Comparison of ENCODE assay signal across 18 mouse cellular contexts in genomic region chr7:66340044-66340443, GRCm38 (mm10). TPM values are rescaled to one million over a fixed set of nuclear protein-coding genes. Genes with fewer than 3 reads are reported as not detected.
DNase-seq lines count a peak whose midpoint lies in the region; ATAC-seq and TF ChIP-seq lines count a peak whose summit lies in the region.
"Had no signal": no experiment of that assay in that cellular context is flagged by ENCODE, and none has a peak within 500 bp of the region (broad histone marks: within the 10 kb centered on the region; RNA-seq: fewer than 3 reads in every experiment).

No protein-coding gene starts in this region.

- H3K9me3 ChIP-seq in megakaryocyte, embryonic 14.5 days: no peaks in the 10 kb centered on the region
- no peaks in the 10 kb centered on the region for H3K9me3 ChIP-seq in limb, embryonic 14.5 days (ENCODE audit: control insufficient read depth, low read length)
- no peaks in the 10 kb centered on the region for H3K9me3 ChIP-seq in stomach, postnatal 0 days (ENCODE audit: control insufficient read depth, low read length)

- no peak for TF ChIP-seq POLR2A in kidney, adult 2 months (IDR thresholded peaks at IDR 0.05; ENCODE audit: low read depth, low read length)
- no peak for TF ChIP-seq POLR2A in limb, embryonic 14.5 days (IDR thresholded peaks at IDR 0.05; ENCODE audit: borderline replicate concordance, extremely low read depth, insufficient read depth, insufficient read length)

- no peak for DNase-seq in kidney, adult 2 months
- DNase-seq in kidney, adult 9 months: no peak
- no peak for DNase-seq in limb, embryonic 14.5 days (ENCODE audit: low spot score)
- no peak for DNase-seq in stomach, postnatal 0 days (ENCODE audit: low spot score)
- no peak for DNase-seq in retina, embryonic 14.5 days (ENCODE audit: low spot score)
- DNase-seq: adrenal gland, postnatal 25 days; kidney, adult 11 months had no signal

- TF ChIP-seq EP300 in stomach, postnatal 0 days (optimal IDR thresholded peaks at IDR 0.05): no peak

- peak overlapping the region; percentile 65 for H3K27ac ChIP-seq in kidney, adult 2 months (ENCODE audit: insufficient read depth, low read depth, low read length)
- no peak overlapping the region for H3K27ac ChIP-seq in limb, embryonic 14.5 days (replicated peaks; ENCODE audit: low read depth, low read length)
- H3K27ac ChIP-seq in stomach, postnatal 0 days (replicated peaks): peak overlapping the region; percentile 83

- H3K4me3 ChIP-seq in kidney, adult 2 months (ENCODE audit: insufficient read depth, low read depth, low read length): no peak overlapping the region
- H3K4me3 ChIP-seq in megakaryocyte, embryonic 14.5 days (replicated peaks): peak overlapping the region; percentile 88
- no peak overlapping the region for H3K4me3 ChIP-seq in limb, embryonic 14.5 days (replicated peaks; ENCODE audit: low read length)
- no peak overlapping the region for H3K4me3 ChIP-seq in stomach, postnatal 0 days (ENCODE audit: low read depth, low read length)
- H3K4me3 ChIP-seq: erythroblast, embryonic 14.5 days had no signal

- no peaks in the 10 kb centered on the region for H3K27me3 ChIP-seq in kidney, adult 2 months (replicated peaks; ENCODE audit: control insufficient read depth, insufficient read depth, low read length)
- H3K27me3 ChIP-seq in megakaryocyte, embryonic 14.5 days (replicated peaks): no peaks in the 10 kb centered on the region
- no peaks in the 10 kb centered on the region for H3K27me3 ChIP-seq in limb, embryonic 14.5 days (ENCODE audit: control insufficient read depth, insufficient read depth, low read length)
- no peaks in the 10 kb centered on the region for H3K27me3 ChIP-seq in stomach, postnatal 0 days (ENCODE audit: control insufficient read depth, insufficient read depth, low read length)

- no peaks in the 10 kb centered on the region for H3K36me3 ChIP-seq in kidney, adult 2 months (ENCODE audit: control insufficient read depth, insufficient read depth, low read length)
- peaks cover 52% of the 10 kb centered on the region for H3K36me3 ChIP-seq in megakaryocyte, embryonic 14.5 days (replicated peaks; ENCODE audit: low read length)
- no peaks in the 10 kb centered on the region for H3K36me3 ChIP-seq in limb, embryonic 14.5 days (ENCODE audit: control insufficient read depth, insufficient read depth, low read length)
- H3K36me3 ChIP-seq in stomach, postnatal 0 days (ENCODE audit: control insufficient read depth, insufficient read depth, low read length): no peaks in the 10 kb centered on the region

- H3K4me1 ChIP-seq in kidney, adult 2 months (ENCODE audit: control insufficient read depth, insufficient read depth, low read length): no peaks in the 10 kb centered on the region; the same call in 1 of the 2 replicates
- H3K4me1 ChIP-seq in megakaryocyte, embryonic 14.5 days: peaks cover 95% of the 10 kb centered on the region
- peaks cover 15% of the 10 kb centered on the region for H3K4me1 ChIP-seq in limb, embryonic 14.5 days (ENCODE audit: control insufficient read depth, insufficient read depth, low read length)
- H3K4me1 ChIP-seq in stomach, postnatal 0 days (replicated peaks; ENCODE audit: control insufficient read depth, insufficient read depth): peaks cover 8% of the 10 kb centered on the region

- 53% methylated on average over 3 of the region's 3 CpGs for WGBS in kidney, adult 2 months
- 61% methylated on average over 3 of the region's 3 CpGs for WGBS in limb, embryonic 14.5 days
- WGBS in stomach, postnatal 0 days: 22% methylated on average over 3 of the region's 3 CpGs

- TF ChIP-seq CTCF in kidney, adult 2 months (conservative IDR thresholded peaks at IDR 0.05; ENCODE audit: insufficient read depth, insufficient read length, low read depth, low read length): no peak
- TF ChIP-seq CTCF in stomach, postnatal 0 days (IDR thresholded peaks at IDR 0.05; ENCODE audit: low read depth): no peak

- no peak overlapping the region for H3K4me2 ChIP-seq in limb, embryonic 14.5 days (replicated peaks; ENCODE audit: low read depth, low read length, severe bottlenecking)
- H3K4me2 ChIP-seq in stomach, postnatal 0 days (replicated peaks; ENCODE audit: low read depth): peak overlapping the region; percentile 25
- H3K4me2 ChIP-seq: midbrain, embryonic 11.5 days had no signal

- H3K9ac ChIP-seq in limb, embryonic 14.5 days (ENCODE audit: low read depth, low read length, severe bottlenecking): no peak overlapping the region
- H3K9ac ChIP-seq in stomach, postnatal 0 days (ENCODE audit: low read length): 0 out of 2 replicates have a peak overlapping the region, but pooled peaks have one; percentile 23

- no peak for ATAC-seq in megakaryocyte, adult 5-6 weeks (ENCODE audit: poor library complexity, severe bottlenecking)
- peak; percentile 26; the same call in 1 of the 2 replicates for ATAC-seq in limb, embryonic 14.5 days (ENCODE audit: low FRiP score, low read depth)
- peak; percentile 25; the same call in 1 of the 2 replicates for ATAC-seq in stomach, postnatal 0 days (ENCODE audit: low FRiP score, low TSS enrichment)

RNA-seq across cellular contexts. Expression of gene Gm10974, which starts 25.7 kb away (rescaled TPM):
- not detected in 2 replicates for polyA plus RNA-seq in kidney, adult 2 months (2012; rRNA removed)
- polyA plus RNA-seq in megakaryocyte, embryonic 14.5 days (2012; ENCODE audit: insufficient read depth, low replicate concordance): not detected in 2 replicates
- total RNA-seq in megakaryocyte, adult 5-6 weeks (2015): not detected in 2 replicates
- total RNA-seq in megakaryocyte, adult 5-6 weeks (2017): not detected in 2 replicates
- not detected in 2 replicates for polyA plus RNA-seq in limb, embryonic 14.5 days (2012; rRNA removed)
- not detected in 2 replicates for polyA plus RNA-seq in limb, embryonic 14.5 days (2014; fragmentation: Nextera tagmentation; extraction: Ambion mirVana)
- not detected in 2 replicates for polyA plus RNA-seq in stomach, postnatal 0 days (2015; fragmentation: Nextera tagmentation; extraction: Ambion mirVana)
- total RNA-seq: adrenal gland, postnatal 25 days; hematopoietic stem cell, adult 5-6 weeks; layer of hippocampus, postnatal 25 days had no signal
- polyA plus RNA-seq: cortical plate, adult 2 months; erythroblast, embryonic 14.5 days; frontal cortex, adult 2 months; limb, embryonic 11.5 days; midbrain, embryonic 11.5 days; neural tube, embryonic 11.5 days; urinary bladder, adult 2 months had no signal

RNA-seq across cellular contexts. Expression of gene Lrrk1, which starts 48.1 kb away (rescaled TPM):
- 17.3 and 22.3 TPM in 2 replicates for polyA plus RNA-seq in kidney, adult 2 months (2012; rRNA removed)
- polyA plus RNA-seq in megakaryocyte, embryonic 14.5 days (2012; ENCODE audit: insufficient read depth, low replicate concordance): 7.7 and 9.8 TPM in 2 replicates
- total RNA-seq in megakaryocyte, adult 5-6 weeks (2015): 20.6 and 25.6 TPM in 2 replicates
- total RNA-seq in megakaryocyte, adult 5-6 weeks (2017): 26.6 and 27.9 TPM in 2 replicates
- 15.3 and 16.1 TPM in 2 replicates for polyA plus RNA-seq in limb, embryonic 14.5 days (2012; rRNA removed)
- 13.1 and 14.4 TPM in 2 replicates for polyA plus RNA-seq in limb, embryonic 14.5 days (2014; fragmentation: Nextera tagmentation; extraction: Ambion mirVana)
- 8.5 and 9.2 TPM in 2 replicates for polyA plus RNA-seq in stomach, postnatal 0 days (2015; fragmentation: Nextera tagmentation; extraction: Ambion mirVana)
